Mouse (Mus musculus) embryonic stem cell, embryonic (primary cell): ENCODE measurements at regions not wholly inside any gene's neighbourhood (a gene's known extent, or its start where the extent isn't known, plus 50 kb on each side); places are given as distances from the start of the nearest gene placed in this dataset.

Source experiments
- CTCF ChIA-PET, 4 experiments: fragments of 300-600 bp in 2 of 4; fragments of 350-600 bp in 2 of 4; sonication (Branson Sonifier 250); formaldehyde crosslinking; loops; one replicate each; lab custom pipeline; 2022; ENCODE audit warnings: inconsistent platforms in 2 of 4; lab: Charles Lee
- POLR2A ChIA-PET, 4 experiments: fragments of 300-600 bp in 2 of 4; fragments of 350-600 bp in 2 of 4; sonication (Branson Sonifier 250); formaldehyde crosslinking; loops; one replicate each; lab custom pipeline; 2022; ENCODE audit warnings: antibody characterized with exemption in 4 of 4, inconsistent platforms in 1 of 4; lab: Charles Lee

DNA sequence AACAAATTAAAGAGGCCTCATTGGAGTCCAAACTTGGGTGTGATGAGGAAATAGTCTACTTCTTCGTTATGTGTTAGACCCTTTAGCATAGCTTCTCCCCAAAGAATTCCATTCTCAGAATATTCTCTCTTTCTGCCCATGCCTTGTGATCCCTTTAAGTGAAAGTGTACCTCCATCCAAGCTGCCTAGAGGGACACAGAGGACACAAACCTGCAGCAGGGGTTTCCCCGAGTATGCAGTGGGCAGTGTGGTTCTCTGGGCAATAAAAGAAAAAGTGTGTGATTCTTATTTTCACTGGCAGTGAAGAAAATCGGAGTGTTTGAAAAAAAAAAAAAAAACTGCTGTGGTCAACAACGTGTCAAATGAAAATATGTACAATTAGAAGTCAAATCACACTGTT lies 331.9 kb upstream of the Prkd1 start:
- ChIA-PET POLR2A (interaction anchor here in 1 of 4 experiments (0.7 kb wide), 1 partner anchor 585 kb away, joined by 3 read pairs; no protein-coding TSS in a partner anchor), CTCF (interaction anchor here in 1 of 4 experiments (1.1 kb wide), 1 partner anchor 19 kb away, joined by 5 read pairs; no protein-coding TSS in a partner anchor)

DNA sequence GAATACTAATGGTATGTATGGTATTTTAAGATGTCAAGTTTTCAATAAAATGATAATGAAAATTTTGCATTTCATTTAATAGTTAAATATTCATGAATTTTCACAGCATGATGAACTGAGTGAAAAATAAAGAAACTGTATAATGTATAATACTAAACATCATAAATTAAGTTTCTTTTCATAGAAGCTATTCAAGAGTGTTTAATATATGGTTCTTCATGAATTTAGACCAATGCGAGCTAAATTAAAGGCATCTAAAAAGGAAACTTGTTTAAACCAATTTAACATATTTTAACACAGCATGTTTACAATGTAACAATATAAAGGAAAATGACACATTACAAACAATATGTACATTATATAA lies 321.8 kb upstream of the Prkd1 start:
- ChIA-PET CTCF (no interaction called here), POLR2A (no interaction called here)

DNA sequence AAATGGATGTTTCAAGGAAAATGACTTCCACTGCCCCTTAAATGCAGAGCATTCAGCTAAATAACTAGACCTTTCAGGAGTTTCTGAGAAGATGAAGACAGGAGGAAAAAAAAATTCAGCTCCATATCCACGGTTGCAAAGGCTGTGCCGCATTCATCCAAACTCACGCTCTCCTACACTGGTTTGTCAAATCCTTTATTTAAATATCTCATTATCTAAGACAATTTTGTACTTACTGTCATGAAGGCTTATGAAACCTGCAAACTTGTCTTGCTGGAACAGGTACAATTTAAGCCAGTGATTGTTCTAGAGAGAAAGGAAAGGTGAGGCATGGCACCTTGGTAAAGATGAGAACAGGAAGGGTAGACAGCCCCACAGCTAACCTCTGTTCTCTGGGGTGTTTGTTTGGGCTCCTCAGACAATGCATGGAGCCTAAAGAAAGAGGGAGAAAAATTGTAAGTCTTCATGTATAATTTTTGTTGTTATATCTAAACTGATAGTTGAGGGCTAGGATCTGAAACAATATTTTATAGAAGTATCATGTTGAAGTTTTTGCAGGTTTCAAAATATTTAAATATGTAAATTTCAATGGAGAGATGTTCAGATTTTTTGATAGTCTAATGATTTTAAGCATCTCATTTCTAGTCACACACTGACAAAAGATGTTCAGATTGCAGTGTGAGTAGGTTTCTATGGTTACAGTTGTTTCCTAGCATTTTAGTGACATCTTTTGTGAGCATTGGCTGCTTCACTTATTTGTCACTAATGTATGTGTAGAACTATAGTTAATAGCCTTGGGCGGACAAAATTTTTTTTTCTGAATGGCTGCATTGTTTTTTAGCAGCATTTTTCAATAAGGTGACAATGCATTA lies 321.2 kb upstream of the Prkd1 start:
- ChIA-PET POLR2A (no interaction called here), CTCF (interaction anchor here in 1 of 4 experiments (2.0 kb wide), 1 partner anchor 29 kb away, joined by 5 read pairs; no protein-coding TSS in a partner anchor)

DNA sequence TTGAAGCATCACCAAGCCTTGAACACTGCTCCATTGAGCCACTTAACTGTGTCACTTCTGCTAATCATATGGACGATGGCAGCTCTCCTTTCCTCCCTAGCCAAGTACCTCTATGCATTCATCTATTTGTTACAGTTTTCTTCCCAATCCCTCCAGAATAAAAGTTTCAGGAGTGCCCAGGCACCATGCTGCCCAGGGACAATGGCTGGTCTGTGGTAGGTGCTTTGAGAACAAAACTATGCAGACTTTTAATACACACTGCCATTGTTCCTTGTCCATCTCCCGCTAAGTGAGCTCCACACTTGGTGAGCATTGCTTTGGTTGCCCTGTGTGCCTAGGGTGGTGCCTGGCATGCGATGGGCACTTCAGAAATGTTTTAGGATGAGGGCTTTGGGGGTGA lies 320.5 kb upstream of the Prkd1 start:
- CTCF ChIA-PET = interaction anchor here in 1 of 4 experiments (2.0 kb wide), 1 partner anchor 30 kb away, joined by 5 read pairs; no protein-coding TSS in a partner anchor

DNA sequence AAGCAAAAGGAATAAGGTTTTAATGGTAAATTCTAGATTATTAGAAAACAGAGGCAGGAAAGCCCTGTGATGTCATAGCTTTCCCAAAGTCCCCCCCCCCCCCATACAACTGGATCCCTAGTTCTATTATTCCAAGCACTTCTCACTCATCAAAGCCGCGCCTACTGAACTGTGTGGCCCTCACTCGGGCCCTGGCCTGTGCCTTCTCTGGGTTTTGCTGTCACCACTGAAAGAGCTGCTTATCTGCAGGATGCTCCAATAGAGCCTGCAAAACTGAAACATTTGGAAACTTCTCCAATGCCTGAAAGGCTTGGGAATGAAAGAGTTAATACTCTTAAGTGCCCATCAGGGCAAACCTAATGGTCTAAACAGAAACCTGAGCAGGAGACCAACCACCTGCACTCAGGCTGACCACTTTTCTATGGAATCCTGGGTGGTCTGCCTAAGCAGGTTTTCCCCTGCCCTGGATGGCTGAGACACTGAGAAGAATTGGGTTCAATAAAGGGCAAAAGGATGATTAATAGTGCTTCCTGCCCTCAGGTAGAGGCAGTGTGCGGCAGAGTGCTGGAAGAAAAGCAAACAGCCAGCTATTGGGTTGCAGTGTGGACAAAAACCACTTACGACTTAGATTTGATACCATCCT lies 318.4 kb upstream of the Prkd1 start:
- CTCF ChIA-PET = no interaction called here
- POLR2A ChIA-PET = interaction anchor here in 2 of 4 experiments (0.6 to 0.7 kb wide), 2 partner anchors 608 to 665 kb away, joined by 3 read pairs; no protein-coding TSS in a partner anchor

More for the DNA sequence above, 320.5 kb upstream of the Prkd1 start:
- POLR2A ChIA-PET = no interaction called here

DNA sequence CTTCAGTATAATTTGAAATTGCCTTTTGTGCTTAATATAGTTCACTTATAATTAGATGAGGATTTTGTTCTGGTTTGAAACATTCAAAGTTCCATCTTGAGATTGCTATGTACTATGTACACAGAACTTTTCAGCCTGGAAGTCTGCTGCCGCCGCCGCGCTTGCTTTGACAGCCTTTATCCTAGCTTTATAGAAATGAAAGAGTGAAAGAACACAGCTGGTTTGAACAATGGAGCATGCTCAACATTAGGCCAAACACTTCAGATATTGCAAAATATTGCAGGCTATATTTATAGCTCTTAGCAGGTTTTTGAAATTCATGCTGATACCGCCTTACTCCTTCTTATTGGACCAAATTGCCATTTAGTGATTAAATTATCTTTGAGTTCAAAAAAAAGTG lies 305.1 kb upstream of the Prkd1 start:
- ChIA-PET POLR2A (no interaction called here), CTCF (interaction anchor here in 1 of 4 experiments (1.2 kb wide), 1 partner anchor 10 kb away, joined by 5 read pairs; no protein-coding TSS in a partner anchor)

DNA sequence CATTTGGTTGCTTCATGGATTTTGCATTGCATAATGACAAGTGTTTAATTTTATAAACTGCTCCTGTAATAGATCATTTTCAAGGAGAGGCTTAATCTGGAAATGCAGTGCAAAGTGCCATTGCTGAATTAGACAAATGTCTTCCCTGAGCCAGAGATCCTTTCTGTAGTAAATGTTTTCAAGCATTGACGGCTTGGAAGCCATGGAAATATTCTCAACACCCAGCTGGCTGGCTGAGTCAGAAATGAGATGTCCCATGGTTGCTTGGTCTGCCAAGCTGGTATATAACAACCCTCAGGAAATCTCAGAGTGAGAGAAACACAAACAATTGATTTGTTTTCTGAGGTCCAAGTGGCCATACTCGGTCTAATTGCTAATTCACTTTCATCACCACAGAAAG lies 298.1 kb upstream of the Prkd1 start:
- CTCF ChIA-PET = no interaction called here
- POLR2A ChIA-PET = no interaction called here

DNA sequence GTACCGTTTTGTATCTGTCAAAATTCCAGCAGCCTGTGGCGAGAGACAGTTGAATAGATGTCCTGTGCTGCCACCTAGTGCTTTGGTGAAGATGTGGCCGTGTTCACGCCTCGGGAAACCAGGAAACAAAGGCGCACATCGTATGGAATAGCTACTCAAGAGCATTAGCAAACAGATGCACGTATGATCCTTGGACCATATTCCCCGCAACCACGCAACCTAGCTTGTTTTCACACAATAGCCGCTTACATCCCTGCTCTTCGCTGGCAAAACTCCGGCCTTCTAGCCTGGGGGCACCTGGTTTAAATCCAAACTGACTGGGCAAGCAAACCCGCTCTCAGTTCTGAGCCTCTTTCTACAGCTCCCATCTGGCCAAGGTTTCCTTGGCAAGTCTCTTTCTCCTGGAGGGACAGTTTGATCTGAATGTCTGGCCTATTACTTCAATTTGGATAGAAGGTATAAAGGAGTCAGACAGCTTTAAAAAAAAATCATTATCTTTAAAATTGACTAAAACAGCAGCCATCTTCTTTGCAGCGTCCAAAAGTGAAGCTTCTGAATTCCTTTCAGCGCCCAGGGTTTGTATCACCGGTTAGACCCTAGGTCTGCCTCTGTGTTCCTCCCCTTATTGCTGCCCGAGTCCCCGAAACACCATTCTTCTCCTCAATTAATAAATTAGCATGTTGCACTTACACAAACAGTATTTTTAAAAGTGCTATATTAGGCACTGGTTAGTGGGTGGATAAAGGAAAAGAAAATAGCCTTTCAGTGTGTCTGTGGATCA lies 295.0 kb upstream of the Prkd1 start:
- POLR2A ChIA-PET = interaction anchor here in 1 of 4 experiments (0.7 kb wide), 1 partner anchor 8 kb away, joined by 3 read pairs; no protein-coding TSS in a partner anchor
- CTCF ChIA-PET = interaction anchor here (0.6 to 1.7 kb wide), 12 partner anchors 11 to 1570 kb away, joined by 3 to 14 read pairs (median 4); no protein-coding TSS in a partner anchor

DNA sequence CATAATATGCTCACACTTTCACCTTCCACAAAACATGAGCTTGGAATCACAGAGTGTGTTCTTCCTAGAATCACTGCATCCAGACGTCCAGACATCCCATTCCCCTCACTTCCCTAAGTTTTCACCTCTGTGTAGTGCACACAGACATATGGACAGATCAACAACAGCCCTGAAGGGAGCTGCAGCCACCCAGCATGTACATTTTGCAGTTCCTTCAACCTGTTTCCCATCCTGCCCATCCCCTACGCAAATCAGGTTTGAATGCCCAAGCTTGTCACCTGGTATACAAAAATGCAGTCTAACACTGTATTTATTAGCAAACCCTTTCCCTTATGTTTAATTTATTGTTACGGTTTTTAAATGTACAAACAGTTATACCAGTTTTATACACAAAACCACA lies 294.4 kb upstream of the Prkd1 start:
- CTCF ChIA-PET = interaction anchor here (1.0 to 1.7 kb wide), 7 partner anchors 56 to 1570 kb away, joined by 3 to 14 read pairs (median 4); no protein-coding TSS in a partner anchor

DNA sequence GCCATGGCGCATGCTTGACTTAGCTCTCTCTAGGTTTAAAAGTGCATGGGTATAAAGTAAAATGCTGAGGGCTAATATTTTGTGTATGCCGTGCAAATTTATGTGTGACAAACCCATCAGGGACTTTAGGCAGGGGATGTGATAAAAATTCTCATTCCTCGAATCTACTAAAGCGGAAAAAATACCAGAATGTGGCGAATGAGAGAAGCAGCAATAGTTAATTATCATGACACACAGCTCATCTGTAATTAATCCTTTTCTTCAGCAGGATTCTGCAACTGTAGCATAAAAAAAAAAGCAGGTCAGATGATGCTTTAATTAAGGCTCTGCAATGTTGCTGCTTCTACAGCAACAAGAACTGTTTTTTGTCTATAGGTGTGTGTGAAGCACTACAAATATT lies 286.6 kb upstream of the Prkd1 start:
- POLR2A ChIA-PET = no interaction called here
- CTCF ChIA-PET = no interaction called here

More for the DNA sequence above, 294.4 kb upstream of the Prkd1 start:
- POLR2A ChIA-PET = interaction anchor here in 1 of 4 experiments (0.7 kb wide), 1 partner anchor 9 kb away, joined by 3 read pairs; no protein-coding TSS in a partner anchor

DNA sequence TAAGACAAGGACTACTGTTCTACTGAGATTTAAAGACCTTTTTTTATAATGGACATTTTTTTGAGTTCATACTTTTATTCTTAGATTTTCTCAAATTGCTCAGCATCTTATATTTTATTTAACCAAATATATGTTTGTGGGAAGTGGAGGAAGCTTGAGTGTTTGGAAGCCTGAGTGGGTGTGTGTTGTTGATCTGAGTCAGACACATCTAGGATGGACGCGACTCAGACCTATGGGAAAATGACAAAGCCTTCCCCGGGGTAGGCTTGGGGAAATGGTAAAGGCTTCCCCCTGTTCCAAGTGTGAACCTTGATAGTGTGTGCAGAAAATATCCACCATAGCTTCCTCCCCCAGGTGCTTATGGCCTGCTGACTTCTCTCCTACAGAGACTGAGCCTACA lies 283.6 kb upstream of the Prkd1 start:
- ChIA-PET POLR2A (no interaction called here), CTCF (no interaction called here)

DNA sequence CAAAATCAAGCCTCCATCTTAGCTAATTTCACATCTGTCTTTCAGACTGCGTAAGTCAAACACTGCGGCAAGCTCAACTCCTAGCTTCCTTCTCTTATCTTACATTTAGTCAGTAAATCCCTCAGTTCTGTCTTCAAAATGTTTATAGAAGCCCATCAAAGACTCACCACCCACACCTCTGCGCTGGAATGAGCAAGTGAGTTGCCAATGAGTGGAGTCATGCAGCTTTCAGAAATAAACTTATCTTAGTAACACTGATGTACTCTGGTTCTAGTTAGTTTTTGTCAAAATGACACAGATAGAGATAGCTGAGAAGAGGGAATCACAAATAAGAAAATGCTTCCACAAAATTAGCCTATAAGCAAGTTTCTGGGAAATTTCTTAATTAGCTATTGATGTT lies 280.7 kb upstream of the Prkd1 start:
- POLR2A ChIA-PET = interaction anchor here in 1 of 4 experiments (0.6 kb wide), 1 partner anchor 70 kb away, joined by 3 read pairs; no protein-coding TSS in a partner anchor
- CTCF ChIA-PET = no interaction called here

DNA sequence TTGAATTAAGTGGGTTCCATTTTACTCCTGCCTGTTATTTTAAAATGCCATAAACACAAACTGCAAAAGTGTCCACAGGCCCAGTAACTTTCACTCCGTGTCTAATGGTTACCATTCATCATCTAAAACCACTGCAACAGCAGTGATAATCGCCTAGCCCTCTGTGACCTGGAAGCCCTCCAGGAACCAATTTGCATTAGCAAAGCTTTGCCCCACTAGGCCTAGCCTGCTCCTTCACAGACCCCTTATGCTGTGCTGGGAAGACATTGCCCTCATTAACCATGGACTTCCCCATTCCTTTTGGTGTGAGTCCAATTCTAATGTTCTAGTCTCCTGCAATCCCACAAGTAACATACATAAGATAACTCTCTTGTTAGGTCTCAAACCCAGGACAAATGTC lies 277.3 kb upstream of the Prkd1 start:
- POLR2A ChIA-PET = interaction anchor here in 1 of 4 experiments (0.7 kb wide), 1 partner anchor 510 kb away, joined by 3 read pairs; no protein-coding TSS in a partner anchor
- CTCF ChIA-PET = no interaction called here

DNA sequence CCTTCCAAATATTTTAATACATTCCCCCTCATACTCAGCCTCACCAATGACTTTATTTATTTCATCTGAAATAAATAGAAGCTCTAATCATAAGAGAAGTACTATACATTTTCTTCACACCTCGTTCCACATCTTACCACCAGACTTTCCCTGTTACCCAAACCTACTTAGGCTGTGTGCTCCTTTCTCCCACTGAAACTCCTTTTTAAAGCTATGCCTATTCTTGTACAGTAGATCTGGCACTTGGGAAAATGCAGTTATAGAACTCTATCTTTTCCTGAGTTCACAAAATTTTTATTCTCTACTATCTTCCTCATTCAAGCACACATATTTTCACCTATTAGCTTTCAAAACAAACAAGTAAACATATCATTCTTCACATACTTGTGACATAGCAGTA lies 272.8 kb upstream of the Prkd1 start:
- POLR2A ChIA-PET = interaction anchor here in 1 of 4 experiments (0.6 kb wide), 1 partner anchor 582 kb away, joined by 8 read pairs; no protein-coding TSS in a partner anchor
- CTCF ChIA-PET = no interaction called here

DNA sequence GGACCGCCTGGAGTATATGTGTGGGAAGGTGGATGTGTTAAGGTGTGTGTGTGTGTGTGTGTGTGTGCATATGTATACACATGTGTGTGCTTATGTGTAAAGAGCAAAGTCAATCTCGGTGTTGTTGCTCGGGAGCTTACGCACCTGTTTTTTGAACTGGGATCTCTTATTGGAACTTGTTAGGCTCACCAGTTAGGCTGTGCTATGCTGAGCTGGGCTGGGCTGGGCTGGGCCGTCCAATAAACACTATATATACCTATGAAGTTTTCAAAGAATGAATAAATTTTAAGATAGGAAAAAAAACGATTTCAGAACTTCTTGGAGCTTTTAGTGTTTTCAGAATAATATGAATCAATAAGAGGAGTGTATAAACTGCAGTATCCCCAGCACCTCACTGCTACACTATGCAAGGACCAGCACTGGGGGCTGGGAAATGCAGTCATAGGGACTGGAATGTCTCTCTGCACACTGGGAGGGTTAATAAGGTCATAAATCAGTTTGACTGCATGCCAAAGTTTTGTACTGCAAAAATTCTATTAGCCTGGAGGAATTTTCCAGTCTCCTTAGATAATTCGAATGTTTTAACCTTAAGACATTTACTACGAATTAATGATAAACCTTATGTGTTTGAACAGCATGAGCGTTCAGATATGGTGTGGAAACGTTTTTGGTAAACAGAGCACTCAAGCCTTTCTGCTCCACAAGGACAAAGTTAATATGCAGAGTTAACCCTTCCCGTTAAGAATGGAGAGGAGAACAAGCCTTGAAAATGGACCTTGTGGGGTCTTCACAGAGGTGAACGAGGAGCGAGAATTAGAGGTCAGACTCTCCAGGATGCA lies 250.9 kb upstream of the Prkd1 start:
- ChIA-PET CTCF (no interaction called here), POLR2A (no interaction called here)

DNA sequence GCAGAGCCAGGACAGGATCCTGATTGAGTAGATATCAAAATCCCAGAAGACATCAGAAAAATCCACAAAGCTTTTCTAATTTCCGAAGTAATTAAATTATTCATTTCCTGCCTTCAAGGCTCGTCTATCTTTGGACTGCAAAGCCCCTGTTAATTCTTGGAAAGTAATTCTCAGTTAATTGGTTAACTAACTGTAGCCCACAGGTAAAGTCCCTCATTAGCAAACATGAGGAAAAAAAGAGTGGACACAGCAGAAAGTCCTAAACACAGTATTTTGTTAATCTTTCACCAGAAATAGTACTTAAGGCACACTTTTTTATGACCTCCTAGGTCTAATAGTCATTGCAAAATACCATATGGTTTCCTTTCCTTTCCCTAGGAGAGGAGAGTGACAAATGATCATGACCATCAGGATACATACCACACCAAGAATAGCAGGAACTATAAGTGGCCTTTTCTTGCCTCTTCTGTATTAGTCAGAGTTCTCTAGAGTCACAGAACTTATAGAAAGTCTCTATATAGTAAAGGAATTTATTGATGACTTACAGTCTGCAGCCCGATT lies 248.8 kb upstream of the Prkd1 start:
- POLR2A ChIA-PET = no interaction called here

DNA sequence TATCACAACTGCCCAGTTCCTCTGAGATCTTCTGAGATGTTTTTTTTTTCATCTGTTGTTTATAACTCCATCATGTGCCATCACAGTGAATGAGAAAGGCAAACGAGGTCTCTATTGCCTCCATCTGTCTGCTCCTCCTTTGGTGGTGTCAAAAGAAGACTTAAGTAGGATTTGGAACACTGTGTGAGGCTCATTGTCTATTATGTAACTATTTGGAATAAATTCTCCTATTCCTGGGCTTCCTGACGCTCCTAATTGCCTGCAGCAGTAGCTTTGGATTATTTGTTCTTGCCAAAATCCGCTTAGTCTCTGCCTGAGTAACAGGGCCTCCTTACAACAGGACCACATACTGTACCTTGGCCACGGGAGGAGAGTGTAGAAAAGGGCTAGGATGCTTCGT lies 244.7 kb upstream of the Prkd1 start:
- CTCF ChIA-PET = no interaction called here

More for the DNA sequence above, 248.8 kb upstream of the Prkd1 start:
- CTCF ChIA-PET = no interaction called here

DNA sequence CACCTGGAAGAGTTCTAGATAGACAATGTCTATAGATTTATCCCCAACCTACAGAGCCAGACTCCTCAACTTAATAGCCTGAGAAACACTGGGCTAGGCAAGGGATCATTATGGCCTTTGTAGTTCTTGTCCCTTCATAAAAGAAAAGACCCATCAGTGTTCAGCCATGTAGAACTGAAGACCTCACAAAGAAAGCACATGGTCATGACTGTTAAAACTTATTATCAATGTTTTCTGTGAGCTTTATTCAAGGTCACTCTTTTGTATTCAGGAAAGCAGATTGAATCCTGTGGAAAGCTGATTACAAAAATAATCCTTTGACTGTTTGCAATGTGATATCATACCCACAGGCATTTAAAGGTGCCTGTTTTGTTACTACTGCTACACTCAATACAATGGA lies 226.9 kb upstream of the Prkd1 start:
- CTCF ChIA-PET = interaction anchor here in 1 of 4 experiments (0.7 kb wide), 1 partner anchor 68 kb away, joined by 3 read pairs; no protein-coding TSS in a partner anchor
- POLR2A ChIA-PET = no interaction called here

More for the DNA sequence above, 244.7 kb upstream of the Prkd1 start:
- POLR2A ChIA-PET = no interaction called here
